Mouse (Mus musculus): ENCODE data around the gene Kank1.

DNA sequence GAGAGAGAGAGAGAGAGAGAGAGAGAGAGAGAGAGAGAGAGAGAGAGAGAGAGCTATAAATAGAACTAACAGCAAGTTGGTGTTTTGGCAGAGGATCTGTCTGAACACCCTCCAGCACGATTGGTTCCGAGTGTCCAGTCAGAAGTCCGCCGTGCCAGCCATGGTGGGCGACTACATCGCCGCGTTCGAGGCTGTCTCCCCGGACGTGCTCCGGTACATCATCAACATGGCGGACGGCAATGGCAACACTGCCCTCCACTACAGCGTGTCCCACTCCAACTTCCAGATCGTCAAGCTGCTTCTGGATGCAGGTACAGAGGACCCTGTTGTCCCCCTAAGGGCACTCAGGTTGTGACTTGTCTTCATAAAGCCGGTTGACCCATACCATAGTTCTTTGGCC is 191.1 kb downstream of the Kank1 start:
- TF ChIP-seq CTCF (IDR thresholded peaks at IDR 0.05; ENCODE audit: extremely low read depth, insufficient read length, insufficient replicate concordance, low read depth, low read length): no peak
- TF ChIP-seq POLR2A (IDR thresholded peaks at IDR 0.05; ENCODE audit: low read depth, low read length): no peak
